Mouse (Mus musculus) megakaryocyte, embryonic 14.5 days (primary cell): Measurements from ENCODE around the gene Naa38.

ENCODE experiments used
- FLI1 ChIP-seq: IDR thresholded peaks from 2 replicates; pipeline ENCODE4 v1.6.1; 2012; ENCODE audit warnings: low read length, inconsistent platforms, mixed read lengths
- GATA1 ChIP-seq: IDR thresholded peaks from 3 replicates; pipeline ENCODE4 v1.6.1; 2012; ENCODE audit warnings: mixed read lengths, low read length, inconsistent platforms, borderline replicate concordance

GRCm38 (mm10) chr11:69408541-69409377 lies 13.5 kb downstream of the Naa38 start:
- TF ChIP-seq GATA1 (no peak), FLI1 (no peak)
